15 mouse cellular contexts compared by ENCODE assay signal in the genomic region with DNA sequence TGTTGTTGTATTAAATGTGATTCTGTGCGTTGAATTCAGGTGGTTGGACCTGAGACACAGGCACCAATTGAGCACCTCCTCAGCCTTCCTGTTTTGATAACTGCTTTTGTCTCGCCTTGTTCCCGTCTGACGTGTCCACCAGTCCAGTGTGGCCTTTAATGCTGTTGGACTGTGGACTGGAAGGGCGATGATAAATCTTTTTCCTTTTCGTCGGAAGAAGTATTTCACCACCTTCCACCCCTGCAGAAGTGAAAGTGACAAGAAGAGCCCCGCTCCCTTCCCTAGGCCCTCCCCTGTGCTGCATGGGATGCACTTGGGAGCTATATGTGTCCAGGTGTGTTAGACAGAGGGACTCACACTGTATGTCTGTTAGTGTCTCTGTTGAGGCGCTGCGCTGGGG. TPM values are rescaled to one million over a fixed set of nuclear protein-coding genes. Genes with fewer than 3 reads are reported as not detected.
A peak's percentile ranks its signal among the peaks of the same experiment; 100 is the strongest.
DNase-seq lines count a peak whose midpoint lies in the region; ATAC-seq and TF ChIP-seq lines count a peak whose summit lies in the region.
"Had no signal": no experiment of that assay in that cellular context is flagged by ENCODE, and none has a peak within 500 bp of the region (broad histone marks: within the 10 kb centered on the region; RNA-seq: fewer than 3 reads in every experiment).

No protein-coding gene starts in this region.

- H3K9ac ChIP-seq in forebrain, embryonic 15.5 days (replicated peaks) = no peak overlapping the region
- no peak overlapping the region for H3K9ac ChIP-seq in forebrain, embryonic 11.5 days (ENCODE audit: low read length)
- H3K9ac ChIP-seq in lung, embryonic 14.5 days = no peak overlapping the region
- H3K9ac ChIP-seq in neural tube, embryonic 14.5 days (replicated peaks; ENCODE audit: low read depth, low read length) = no peak overlapping the region
- H3K9ac ChIP-seq: heart, embryonic 12.5 days; limb, embryonic 13.5 days; liver, postnatal 0 days had no signal

- no peak overlapping the region for H3K4me2 ChIP-seq in forebrain, embryonic 15.5 days (replicated peaks)
- no peak overlapping the region for H3K4me2 ChIP-seq in forebrain, embryonic 11.5 days (ENCODE audit: low read depth, low read length, severe bottlenecking)
- no peak overlapping the region for H3K4me2 ChIP-seq in lung, embryonic 14.5 days
- peak overlapping the region; percentile 4; the same call in 1 of the 2 replicates for H3K4me2 ChIP-seq in neural tube, embryonic 14.5 days (ENCODE audit: low read depth, low read length)
- H3K4me2 ChIP-seq: heart, embryonic 12.5 days; limb, embryonic 13.5 days had no signal

- H3K36me3 ChIP-seq in forebrain, embryonic 15.5 days = peaks cover 5% of the 10 kb centered on the region; the same call in 1 of the 2 replicates
- no peaks in the 10 kb centered on the region for H3K36me3 ChIP-seq in forebrain, embryonic 11.5 days (ENCODE audit: control insufficient read depth, insufficient read depth, low read length)
- 0 out of 2 replicates have a peak, but pooled peaks cover 4% of the 10 kb centered on the region for H3K36me3 ChIP-seq in lung, embryonic 14.5 days (ENCODE audit: insufficient read depth)
- H3K36me3 ChIP-seq in neural tube, embryonic 14.5 days (ENCODE audit: control insufficient read depth, insufficient read depth, low read length) = peaks cover 9% of the 10 kb centered on the region; the same call in 1 of the 2 replicates
- H3K36me3 ChIP-seq: heart, embryonic 12.5 days had no signal

- no peaks in the 10 kb centered on the region for H3K27me3 ChIP-seq in forebrain, embryonic 15.5 days
- no peaks in the 10 kb centered on the region for H3K27me3 ChIP-seq in forebrain, embryonic 11.5 days (ENCODE audit: control insufficient read depth, insufficient read depth, low read length)
- H3K27me3 ChIP-seq in lung, embryonic 14.5 days (ENCODE audit: insufficient read depth, low read length) = no peaks in the 10 kb centered on the region
- H3K27me3 ChIP-seq in neural tube, embryonic 14.5 days (ENCODE audit: control insufficient read depth, insufficient read depth, low read length) = no peaks in the 10 kb centered on the region
- H3K27me3 ChIP-seq: heart, embryonic 12.5 days; limb, embryonic 13.5 days; megakaryocyte, embryonic 14.5 days had no signal

- no peak for DNase-seq in forebrain, embryonic 11.5 days (ENCODE audit: low spot score)
- DNase-seq in lung, embryonic 14.5 days = no peak
- DNase-seq in lung, postnatal 14 days = no peak
- no peak for DNase-seq in thymus, adult 18-20 months
- DNase-seq in ovary, postnatal 36 days (ENCODE audit: low spot score) = no peak
- DNase-seq: liver, postnatal 0 days; right cerebral cortex, postnatal 14 days; thymus, adult 2 months had no signal

- TF ChIP-seq CTCF in lung, embryonic 14.5 days (IDR thresholded peaks at IDR 0.05; ENCODE audit: low read depth) = no peak

- H3K4me1 ChIP-seq in forebrain, embryonic 15.5 days = peaks cover 24% of the 10 kb centered on the region
- 0 out of 2 replicates have a peak, but pooled peaks cover 2% of the 10 kb centered on the region for H3K4me1 ChIP-seq in forebrain, embryonic 11.5 days (replicated peaks; ENCODE audit: control insufficient read depth, insufficient read depth, low read length)
- 0 out of 2 replicates have a peak, but pooled peaks cover 7% of the 10 kb centered on the region for H3K4me1 ChIP-seq in lung, embryonic 14.5 days (ENCODE audit: insufficient read depth)
- H3K4me1 ChIP-seq in neural tube, embryonic 14.5 days (ENCODE audit: control insufficient read depth, insufficient read depth, low read length) = peaks cover 6% of the 10 kb centered on the region; the same call in 1 of the 2 replicates

- WGBS in forebrain, embryonic 15.5 days = 91% methylated on average over 10 of the region's 10 CpGs
- WGBS in forebrain, embryonic 11.5 days = 95% methylated on average over 10 of the region's 10 CpGs
- 80% methylated on average over 10 of the region's 10 CpGs for WGBS in lung, embryonic 14.5 days
- 62% methylated on average over 10 of the region's 10 CpGs for WGBS in neural tube, embryonic 14.5 days

- peak overlapping the region; percentile 73 for H3K27ac ChIP-seq in forebrain, embryonic 15.5 days (replicated peaks)
- no peak overlapping the region for H3K27ac ChIP-seq in forebrain, embryonic 11.5 days (ENCODE audit: low read depth, low read length)
- no peak overlapping the region for H3K27ac ChIP-seq in lung, embryonic 14.5 days (ENCODE audit: low read depth)
- H3K27ac ChIP-seq in neural tube, embryonic 14.5 days (ENCODE audit: low read depth, low read length) = peak overlapping the region; percentile 71
- H3K27ac ChIP-seq: limb, embryonic 13.5 days had no signal

- no peak overlapping the region for H3K4me3 ChIP-seq in forebrain, embryonic 15.5 days
- no peak overlapping the region for H3K4me3 ChIP-seq in forebrain, embryonic 11.5 days (ENCODE audit: low read depth, low read length)
- H3K4me3 ChIP-seq in lung, embryonic 14.5 days (ENCODE audit: low read depth, low read length) = no peak overlapping the region
- no peak overlapping the region for H3K4me3 ChIP-seq in neural tube, embryonic 14.5 days (ENCODE audit: low read depth, low read length)
- H3K4me3 ChIP-seq: erythroblast, embryonic 14.5 days; heart, embryonic 12.5 days; limb, embryonic 13.5 days; megakaryocyte, embryonic 14.5 days had no signal

- no peak for ATAC-seq in forebrain, embryonic 15.5 days (replicated peaks)
- no peak for ATAC-seq in forebrain, embryonic 11.5 days (replicated peaks; ENCODE audit: low FRiP score)
- ATAC-seq in lung, embryonic 14.5 days (ENCODE audit: insufficient read depth) = peak; percentile 39; the same call in 1 of the 2 replicates
- peak; percentile 61 for ATAC-seq in megakaryocyte, adult 5-6 weeks (ENCODE audit: poor library complexity, severe bottlenecking)
- ATAC-seq in neural tube, embryonic 14.5 days (ENCODE audit: low read depth) = no peak; the same call in 1 of the 2 replicates
- ATAC-seq: liver, postnatal 0 days had no signal

- no peaks in the 10 kb centered on the region for H3K9me3 ChIP-seq in forebrain, embryonic 15.5 days
- no peaks in the 10 kb centered on the region for H3K9me3 ChIP-seq in forebrain, embryonic 11.5 days (ENCODE audit: control insufficient read depth, low read length)
- H3K9me3 ChIP-seq in lung, embryonic 14.5 days (ENCODE audit: low read depth, low read length) = no peaks in the 10 kb centered on the region
- no peaks in the 10 kb centered on the region for H3K9me3 ChIP-seq in neural tube, embryonic 14.5 days (ENCODE audit: control insufficient read depth, low read length)
- H3K9me3 ChIP-seq: heart, embryonic 12.5 days; limb, embryonic 13.5 days; megakaryocyte, embryonic 14.5 days had no signal

RNA-seq across cellular contexts. Expression of gene Gpt2, which starts 8.1 kb away (rescaled TPM):
- 39.7 and 40.9 TPM in 2 replicates for polyA plus RNA-seq in forebrain, embryonic 15.5 days (2015; fragmentation: Nextera tagmentation; extraction: Ambion mirVana)
- polyA plus RNA-seq in forebrain, embryonic 11.5 days (2014; fragmentation: Nextera tagmentation; extraction: Ambion mirVana) = 38.6 and 41.4 TPM in 2 replicates
- polyA plus RNA-seq in lung, embryonic 14.5 days (2014; fragmentation: Nextera tagmentation; extraction: Ambion mirVana) = 22.4 and 24.5 TPM in 2 replicates
- 0.59 and 1.7 TPM in 2 replicates for total RNA-seq in megakaryocyte, adult 5-6 weeks (2015)
- total RNA-seq in megakaryocyte, adult 5-6 weeks (2017) = 1.7 and 1.8 TPM in 2 replicates
- polyA plus RNA-seq in neural tube, embryonic 14.5 days (2014; fragmentation: Nextera tagmentation; extraction: Ambion mirVana) = 65.2 and 67.7 TPM in 2 replicates
- polyA plus RNA-seq: erythroblast, embryonic 14.5 days had no signal

RNA-seq across cellular contexts. Expression of gene Dnaja2, which starts 54.7 kb away (rescaled TPM):
- 164 and 167 TPM in 2 replicates for polyA plus RNA-seq in forebrain, embryonic 15.5 days (2015; fragmentation: Nextera tagmentation; extraction: Ambion mirVana)
- polyA plus RNA-seq in forebrain, embryonic 11.5 days (2014; fragmentation: Nextera tagmentation; extraction: Ambion mirVana) = 193 and 215 TPM in 2 replicates
- polyA plus RNA-seq in lung, embryonic 14.5 days (2014; fragmentation: Nextera tagmentation; extraction: Ambion mirVana) = 163 and 169 TPM in 2 replicates
- 81.2 and 81.9 TPM in 2 replicates for total RNA-seq in megakaryocyte, adult 5-6 weeks (2015)
- 74.4 and 88.6 TPM in 2 replicates for total RNA-seq in megakaryocyte, adult 5-6 weeks (2017)
- polyA plus RNA-seq in neural tube, embryonic 14.5 days (2014; fragmentation: Nextera tagmentation; extraction: Ambion mirVana) = 167 and 200 TPM in 2 replicates

Comparison
In these comparisons a context has a peak if more than half of its experiments do, and no peak if none do; other contexts are left out.
1. H3K27ac ChIP-seq: peak in forebrain, embryonic 15.5 days (single experiment) and neural tube, embryonic 14.5 days (single experiment); none in forebrain, embryonic 11.5 days (single experiment) and lung, embryonic 14.5 days (single experiment).
2. ATAC-seq: peak in lung, embryonic 14.5 days (single experiment) and megakaryocyte, adult 5-6 weeks (single experiment); none in forebrain, embryonic 15.5 days (single experiment), forebrain, embryonic 11.5 days (single experiment) and neural tube, embryonic 14.5 days (single experiment).